Mouse (Mus musculus) CD8-positive naive resting alpha-beta T cell, adult 2 months (primary cell): ENCODE data around the gene Dbndd2.

ENCODE experiments used
- DNase-seq, 2 experiments: peaks; one replicate each; pipeline ENCODE4 v3.0.0; 2022; ENCODE audit warnings: low read depth in 2 of 2, low spot score in 2 of 2

Dbndd2 gene

GRCm38 (mm10) chr2:164485681-164486257 is at the start of gene Dbndd2:
Gene Dbndd2, plus strand, starts transcription at chr2:164486106.
- no peak for DNase-seq

- DNase-seq: no peak
Observed at GRCm38 (mm10) chr2:164436215-164436913, 49.5 kb upstream of the Dbndd2 start.

GRCm38 (mm10) chr2:164436961-164437360 is 48.9 kb upstream of the Dbndd2 start:
- no peak for DNase-seq

- no peak for DNase-seq
Observed at GRCm38 (mm10) chr2:164437710-164438109, 48.2 kb upstream of the Dbndd2 start.

- DNase-seq: no peak
Observed at GRCm38 (mm10) chr2:164438257-164438656, 47.6 kb upstream of the Dbndd2 start.

- no peak for DNase-seq
Observed at GRCm38 (mm10) chr2:164439001-164439421, 46.9 kb upstream of the Dbndd2 start.

- DNase-seq: no peak
Observed at GRCm38 (mm10) chr2:164440314-164440713, 45.6 kb upstream of the Dbndd2 start.

GRCm38 (mm10) chr2:164441155-164441554 is 44.8 kb upstream of the Dbndd2 start:
- DNase-seq: peak; percentile 15 to 35

GRCm38 (mm10) chr2:164441731-164442130 is 44.2 kb upstream of the Dbndd2 start:
- no peak for DNase-seq

GRCm38 (mm10) chr2:164442315-164443050 is 43.4 kb upstream of the Dbndd2 start:
- peak in 1 of 2 experiments; percentile 8 for DNase-seq

GRCm38 (mm10) chr2:164443051-164443437 is 42.9 kb upstream of the Dbndd2 start:
- peak; percentile 13 to 30 for DNase-seq

- no peak for DNase-seq
Observed at GRCm38 (mm10) chr2:164443460-164444000, 42.4 kb upstream of the Dbndd2 start, which contains the start of gene Sdc4. Gene Sdc4, minus strand, starts transcription at chr2:164443887.

- no peak for DNase-seq
Observed at GRCm38 (mm10) chr2:164444701-164445100, 41.2 kb upstream of the Dbndd2 start.

GRCm38 (mm10) chr2:164445399-164446085 is 40.4 kb upstream of the Dbndd2 start:
- DNase-seq: no peak

GRCm38 (mm10) chr2:164446086-164446469 is 39.8 kb upstream of the Dbndd2 start:
- DNase-seq: no peak

- DNase-seq: no peak
Observed at GRCm38 (mm10) chr2:164448140-164448539, 37.8 kb upstream of the Dbndd2 start.

- no peak for DNase-seq
Observed at GRCm38 (mm10) chr2:164448921-164449320, 37.0 kb upstream of the Dbndd2 start.

- DNase-seq: no peak
Observed at GRCm38 (mm10) chr2:164449341-164450042, 36.4 kb upstream of the Dbndd2 start.

GRCm38 (mm10) chr2:164452000-164452676 is 33.8 kb upstream of the Dbndd2 start:
- DNase-seq: no peak
